Mouse (Mus musculus) duodenum, adult 2 months (tissue): Measurements from ENCODE around the gene Gm29133. TPM values are rescaled to one million over a fixed set of nuclear protein-coding genes. Genes with fewer than 3 reads are reported as not detected.

ENCODE experiments used
- polyA plus RNA-seq: library from polyadenylated mRNA; depleted of rRNA; stranded (reverse); fragments of >200 nt; gene quantifications from 2 replicates; pipeline ENCODE4 v1.2.3, GENCODE M21; 2012; ENCODE audit warnings: low replicate concordance; rRNA removed

The Gm29133 gene
- not detected in 2 replicates for polyA plus RNA-seq

GRCm38 (mm10) chr3:75747897-75748296, at the start of gene Gm29133:
Gm29133 (plus strand) TSS chr3:75748197.

Other genes with a start within 250 kb of the Gm29133 start
- 0.49 and 0.96 TPM in 2 replicates for gene Pdcd10, start 191.3 kb upstream of the Gm29133 start, polyA plus RNA-seq
- gene Serpini1, start 190.7 kb upstream of the Gm29133 start, polyA plus RNA-seq, result 0.13 and 0.16 TPM in 2 replicates
- gene Golim4, start 208.8 kb downstream of the Gm29133 start, polyA plus RNA-seq, result 25.0 and 46.7 TPM in 2 replicates